Mouse (Mus musculus): ENCODE data around the gene Ppip5k2.

Ppip5k2 gene

DNA sequence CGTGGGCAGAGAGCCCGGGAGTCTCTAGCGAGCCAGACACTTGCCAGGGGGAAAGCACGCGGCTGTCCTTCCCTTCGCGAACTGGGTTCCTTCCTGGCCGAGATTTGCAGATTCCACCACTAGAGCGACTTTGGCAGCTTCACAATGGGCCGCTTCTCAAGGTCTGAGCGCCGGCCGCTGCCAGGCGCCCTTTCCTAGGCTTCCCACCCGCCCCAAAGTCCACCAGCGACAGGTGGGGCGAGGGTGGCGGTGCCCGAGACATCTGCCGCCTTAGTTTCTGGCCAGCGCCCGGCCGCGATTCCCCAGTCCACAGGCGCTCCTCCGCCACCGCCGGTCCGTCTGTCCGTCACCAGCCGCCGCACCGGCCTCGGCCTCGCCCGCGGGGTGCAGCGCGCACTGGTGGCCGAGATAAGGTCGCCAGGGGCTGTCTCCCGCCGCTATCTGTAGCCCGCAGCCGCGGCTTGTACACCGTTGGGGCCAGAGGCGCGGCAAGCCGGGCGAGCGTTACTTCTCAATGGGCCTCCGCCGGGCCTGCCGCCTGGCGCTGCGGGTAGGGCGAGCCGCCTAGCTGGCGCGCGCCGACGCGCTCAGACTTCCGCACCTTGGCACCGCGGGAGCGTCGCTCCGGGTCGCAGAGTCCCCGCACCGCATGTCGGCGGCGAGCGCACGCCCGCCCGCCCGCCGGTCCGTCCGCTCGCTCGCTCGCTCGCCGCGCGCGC is 109.4 kb downstream of the Ppip5k2 start:
- peak; percentile 89 to 92 for DNase-seq (ENCODE audit: low spot score in 2 of 2)

DNA sequence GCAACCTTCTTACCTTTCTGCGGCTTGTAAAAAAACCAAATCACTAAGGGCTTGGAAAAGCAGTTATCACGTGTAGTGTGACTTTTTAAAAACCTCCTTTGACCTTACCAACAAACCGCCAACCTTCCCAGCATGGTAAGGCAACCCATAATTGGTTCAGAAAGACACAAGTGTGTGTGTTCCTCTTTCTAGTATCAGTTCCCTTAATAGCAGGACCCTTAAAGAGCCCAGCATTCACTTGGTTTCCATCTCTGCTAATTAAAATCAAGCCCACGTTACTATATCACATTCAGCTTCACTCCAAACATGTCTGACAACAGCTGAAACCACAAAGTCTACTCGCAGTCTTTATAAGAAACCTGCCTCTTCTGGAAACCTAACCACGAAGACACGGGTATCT is 110.8 kb downstream of the Ppip5k2 start:
- no peak for DNase-seq (ENCODE audit: low spot score in 2 of 2)

DNA sequence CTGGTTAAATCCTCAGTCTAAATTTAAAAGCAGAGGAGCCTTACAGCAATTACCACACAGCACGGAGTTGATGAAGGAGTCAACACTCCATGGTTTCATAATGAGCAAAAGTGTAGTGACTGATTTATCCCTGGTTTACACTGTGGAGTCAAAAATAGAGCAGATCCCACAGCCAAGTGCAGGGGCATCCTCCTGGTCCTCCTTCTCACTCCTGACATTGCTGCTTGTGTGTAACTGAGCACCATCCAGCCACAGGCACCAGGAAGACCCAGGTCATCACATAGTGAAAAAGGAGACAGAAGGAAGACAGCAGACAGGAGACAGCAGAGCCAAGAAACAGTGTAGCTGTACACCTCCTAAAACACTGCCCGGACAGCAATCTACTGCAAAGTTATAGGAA is 112.4 kb downstream of the Ppip5k2 start:
- no peak for DNase-seq (ENCODE audit: low spot score in 2 of 2)

DNA sequence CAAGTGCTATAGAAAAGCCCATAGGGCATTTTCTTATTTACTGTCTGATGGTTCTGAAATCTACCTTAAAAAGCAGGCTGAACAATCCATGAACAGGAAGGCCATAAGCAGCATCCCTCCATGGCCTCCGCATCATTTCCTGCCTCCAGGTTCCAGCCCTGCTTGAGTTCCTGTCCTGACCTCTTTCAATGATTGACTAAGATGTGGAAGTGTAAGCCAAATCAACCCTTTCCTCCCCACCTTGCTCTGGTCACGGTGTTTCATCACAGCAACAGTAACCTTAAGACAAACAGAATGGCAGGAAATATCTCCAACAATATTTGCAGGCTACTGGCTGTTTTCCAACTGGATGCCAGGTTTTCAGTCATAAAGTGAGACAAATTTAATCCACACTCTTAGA is 113.0 kb downstream of the Ppip5k2 start:
- DNase-seq (ENCODE audit: low spot score in 2 of 2): no peak
